Mouse (Mus musculus) cortical plate, adult 2 months (tissue): ENCODE results near the gene Stard5.

ENCODE experiments used
- CTCF ChIP-seq: fragments of 200-500 bp; IDR thresholded peaks from 2 replicates; pipeline ENCODE4 v1.5.1; 2011; ENCODE audit warnings: mild to moderate bottlenecking, control low read depth, low read length; ENCODE audit not compliant: insufficient read depth; ENCODE audit errors: extremely low read depth
- POLR2A ChIP-seq: fragments of 200-500 bp; IDR thresholded peaks from 2 replicates; pipeline ENCODE4 v1.6.1; 2011; ENCODE audit warnings: mild to moderate bottlenecking, low read length, control low read depth; ENCODE audit not compliant: insufficient read depth; ENCODE audit errors: extremely low read depth

GRCm38 (mm10) chr7:83616268-83616667 is 15.5 kb upstream of the Stard5 start:
- TF ChIP-seq POLR2A: no peak
- TF ChIP-seq CTCF: no peak
